Mouse (Mus musculus) embryonic stem cell, embryonic (primary cell): Measurements from ENCODE around the gene Shisal1.

Source experiments
- CTCF ChIA-PET, 4 experiments: fragments of 300-600 bp in 2 of 4; fragments of 350-600 bp in 2 of 4; sonication (Branson Sonifier 250); formaldehyde crosslinking; loops; one replicate each; lab custom pipeline; 2022; ENCODE audit warnings: inconsistent platforms in 2 of 4; lab: Charles Lee
- POLR2A ChIA-PET, 4 experiments: fragments of 300-600 bp in 2 of 4; fragments of 350-600 bp in 2 of 4; sonication (Branson Sonifier 250); formaldehyde crosslinking; loops; one replicate each; lab custom pipeline; 2022; ENCODE audit warnings: antibody characterized with exemption in 4 of 4, inconsistent platforms in 1 of 4; lab: Charles Lee

Shisal1 gene

GRCm38 (mm10) chr15:84398617-84399016 lies 48.3 kb downstream of the Shisal1 start:
- ChIA-PET CTCF (interaction anchor here in 1 of 4 experiments (0.8 kb wide), 1 partner anchor 186 kb away, joined by 3 read pairs; no protein-coding TSS in a partner anchor), POLR2A (no interaction called here)

- ChIA-PET POLR2A (no interaction called here), CTCF (no interaction called here)
Observed at GRCm38 (mm10) chr15:84397663-84398169, 49.2 kb downstream of the Shisal1 start.

- POLR2A ChIA-PET = no interaction called here
- CTCF ChIA-PET = no interaction called here
Observed at GRCm38 (mm10) chr15:84395341-84396067, 51.4 kb downstream of the Shisal1 start.

- CTCF ChIA-PET = interaction anchor here (0.5 to 1.6 kb wide), 32 partner anchors 8 to 1693 kb away, joined by 3 to 8 read pairs (median 3); no protein-coding TSS in a partner anchor
- POLR2A ChIA-PET = interaction anchor here in 3 of 4 experiments (0.7 to 1.4 kb wide), 6 partner anchors 9 to 230 kb away, joined by 3 to 6 read pairs (median 3); no protein-coding TSS in a partner anchor
Observed at GRCm38 (mm10) chr15:84393341-84393740, 53.6 kb downstream of the Shisal1 start.

- CTCF ChIA-PET = interaction anchor here in 3 of 4 experiments (0.6 to 1.6 kb wide), 13 partner anchors 8 to 631 kb away, joined by 3 to 6 read pairs (median 4); no protein-coding TSS in a partner anchor
- POLR2A ChIA-PET = interaction anchor here in 2 of 4 experiments (1.0 to 1.4 kb wide), 2 partner anchors 9 to 11 kb away, joined by 3 to 6 read pairs; no protein-coding TSS in a partner anchor
Observed at GRCm38 (mm10) chr15:84392840-84393239, 54.1 kb downstream of the Shisal1 start.

GRCm38 (mm10) chr15:84392131-84392530 lies 54.8 kb downstream of the Shisal1 start:
- CTCF ChIA-PET = no interaction called here
- POLR2A ChIA-PET = no interaction called here

- CTCF ChIA-PET = no interaction called here
- POLR2A ChIA-PET = interaction anchor here in 2 of 4 experiments (0.6 to 1.3 kb wide), 3 partner anchors 62 to 242 kb away, joined by 3 to 4 read pairs (median 3); partner anchors contain the start of gene Samm50 (in 1 of the 2)
Observed at GRCm38 (mm10) chr15:84388698-84389131, 58.2 kb downstream of the Shisal1 start.

- POLR2A ChIA-PET = interaction anchor here in 1 of 4 experiments (0.5 kb wide), 1 partner anchor 236 kb away, joined by 4 read pairs; no protein-coding TSS in a partner anchor
- CTCF ChIA-PET = no interaction called here
Observed at GRCm38 (mm10) chr15:84385995-84386565, 60.8 kb downstream of the Shisal1 start.

- POLR2A ChIA-PET = no interaction called here
Observed at GRCm38 (mm10) chr15:84384066-84384465, 62.8 kb downstream of the Shisal1 start.

GRCm38 (mm10) chr15:84380181-84380580 lies 66.7 kb downstream of the Shisal1 start:
- POLR2A ChIA-PET = no interaction called here

More at GRCm38 (mm10) chr15:84384066-84384465, 62.8 kb downstream of the Shisal1 start:
- CTCF ChIA-PET = no interaction called here

GRCm38 (mm10) chr15:84378734-84379133 lies 68.2 kb downstream of the Shisal1 start:
- ChIA-PET CTCF (interaction anchor here in 1 of 4 experiments (0.6 kb wide), 1 partner anchor 554 kb away, joined by 4 read pairs; no protein-coding TSS in a partner anchor), POLR2A (no interaction called here)

More at GRCm38 (mm10) chr15:84380181-84380580, 66.7 kb downstream of the Shisal1 start:
- CTCF ChIA-PET = interaction anchor here in 1 of 4 experiments (1.4 kb wide), 1 partner anchor 13 kb away, joined by 3 read pairs; no protein-coding TSS in a partner anchor

GRCm38 (mm10) chr15:84372801-84373200 lies 74.1 kb downstream of the Shisal1 start:
- ChIA-PET CTCF (interaction anchor here in 2 of 4 experiments (0.5 to 1.0 kb wide), 2 partner anchors 21 to 249 kb away, joined by 3 to 4 read pairs; no protein-coding TSS in a partner anchor), POLR2A (interaction anchor here in 1 of 4 experiments (0.8 kb wide), 1 partner anchor 21 kb away, joined by 3 read pairs; no protein-coding TSS in a partner anchor)

- ChIA-PET CTCF (interaction anchor here in 1 of 4 experiments (0.6 kb wide), 1 partner anchor 462 kb away, joined by 3 read pairs; no protein-coding TSS in a partner anchor), POLR2A (interaction anchor here in 1 of 4 experiments (0.6 kb wide), 1 partner anchor 619 kb away, joined by 3 read pairs; no protein-coding TSS in a partner anchor)
Observed at GRCm38 (mm10) chr15:84367402-84367801, 79.5 kb downstream of the Shisal1 start.

- POLR2A ChIA-PET = interaction anchor here in 1 of 4 experiments (1.0 kb wide), 1 partner anchor 64 kb away, joined by 3 read pairs; no protein-coding TSS in a partner anchor
- CTCF ChIA-PET = interaction anchor here in 1 of 4 experiments (1.2 kb wide), 1 partner anchor 106 kb away, joined by 4 read pairs; no protein-coding TSS in a partner anchor
Observed at GRCm38 (mm10) chr15:84366574-84366989, 80.3 kb downstream of the Shisal1 start.

- ChIA-PET CTCF (interaction anchor here in 2 of 4 experiments (1.0 to 1.2 kb wide), 2 partner anchors 105 to 154 kb away, joined by 4 read pairs; no protein-coding TSS in a partner anchor), POLR2A (interaction anchor here in 1 of 4 experiments (1.0 kb wide), 1 partner anchor 63 kb away, joined by 3 read pairs; no protein-coding TSS in a partner anchor)
Observed at GRCm38 (mm10) chr15:84365675-84366381, 81.1 kb downstream of the Shisal1 start.

- ChIA-PET CTCF (interaction anchor here in 2 of 4 experiments (0.6 to 1.0 kb wide), 2 partner anchors 153 to 722 kb away, joined by 3 to 4 read pairs (median 3); no protein-coding TSS in a partner anchor), POLR2A (interaction anchor here in 1 of 4 experiments (0.6 kb wide), 1 partner anchor 34 kb away, joined by 3 read pairs; no protein-coding TSS in a partner anchor)
Observed at GRCm38 (mm10) chr15:84364746-84365145, 82.2 kb downstream of the Shisal1 start.

- CTCF ChIA-PET = no interaction called here
- POLR2A ChIA-PET = no interaction called here
Observed at GRCm38 (mm10) chr15:84355081-84355480, 91.8 kb downstream of the Shisal1 start.
